Mouse (Mus musculus) stomach, postnatal 0 days (tissue): Measurements from ENCODE around the gene Ube2h. TPM values are rescaled to one million over a fixed set of nuclear protein-coding genes. Genes with fewer than 3 reads are reported as not detected.

Experiments
- ATAC-seq: fragments of 200-750 bp; cut with Nextera tagmentation; 2 replicates; pipeline ENCODE4 v1.8.0; 2017; ENCODE audit not compliant: low FRiP score, low TSS enrichment
- DNase-seq: peaks from one replicate; pipeline ENCODE4 v3.0.0-alpha.2; 2016; ENCODE audit warnings: low spot score
- H3K27ac ChIP-seq: fragments of 300-500 bp; sonication (generic); replicated peaks from 2 replicates; pipeline ENCODE4 v1.5.1; 2014; ENCODE audit warnings: mild to moderate bottlenecking, control low read depth
- H3K27me3 ChIP-seq: fragments of 300-500 bp; sonication (generic); 2 replicates; pipeline ENCODE4 v1.6.1; 2014; ENCODE audit warnings: low read length; ENCODE audit not compliant: control insufficient read depth, insufficient read depth
- H3K36me3 ChIP-seq: fragments of 300-500 bp; sonication (generic); 2 replicates; pipeline ENCODE4 v1.6.1; 2014; ENCODE audit warnings: low read length, mixed read lengths; ENCODE audit not compliant: control insufficient read depth, insufficient read depth
- H3K4me1 ChIP-seq: fragments of 300-500 bp; sonication (generic); replicated peaks from 2 replicates; pipeline ENCODE4 v1.6.1; 2014; ENCODE audit warnings: antibody characterized with exemption; ENCODE audit not compliant: control insufficient read depth, insufficient read depth
- H3K4me2 ChIP-seq: fragments of 300-500 bp; sonication (generic); replicated peaks from 2 replicates; pipeline ENCODE4 v1.6.1; 2014; ENCODE audit warnings: low read depth, mild to moderate bottlenecking, control low read depth, moderate library complexity
- H3K4me3 ChIP-seq: fragments of 300-500 bp; sonication (generic); 2 replicates; pipeline ENCODE4 v1.5.1; 2014; ENCODE audit warnings: low read depth, low read length, control low read depth
- H3K9ac ChIP-seq: fragments of 300-500 bp; sonication (generic); 2 replicates; pipeline ENCODE4 v1.6.1; 2014; ENCODE audit warnings: mild to moderate bottlenecking, low read length, control low read depth, mixed read lengths
- H3K9me3 ChIP-seq: fragments of 300-500 bp; sonication (generic); 2 replicates; pipeline ENCODE4 v1.6.1; 2016; ENCODE audit warnings: low read length; ENCODE audit not compliant: control insufficient read depth
- CTCF ChIP-seq: IDR thresholded peaks from 2 replicates; pipeline ENCODE4 v1.5.1; 2016; ENCODE audit warnings: antibody characterized with exemption, low read depth, mild to moderate bottlenecking, moderate library complexity
- EP300 ChIP-seq: optimal IDR thresholded peaks from 2 replicates; pipeline ENCODE3; 2016; ENCODE audit warnings: antibody characterized with exemption
- WGBS: fragments of 180-500 bp; shearing (Covaris S2); extraction: QIAGEN DNeasy Blood & Tissue Kit; methylation state at CpG from one replicate; pipeline ENCODE4 v1.1.7; 2014; 5-methylcytosine and 5-hydroxymethylcytosine counted together
- polyA plus RNA-seq: library from polyadenylated mRNA; unstranded; fragments of >200 nt; fragmentation: Nextera tagmentation; extraction: Ambion mirVana; gene quantifications from 2 replicates; pipeline ENCODE4 v1.2.1, GENCODE M21; 2015

Gene Ube2h
- polyA plus RNA-seq, 1 experiment from 2014 or later = 25.2 TPM

- H3K4me2 ChIP-seq = no peak overlapping the region
These were observed 133.1 kb downstream of the Ube2h start for GRCm38 (mm10) chr6:30171226-30171625.

DNA sequence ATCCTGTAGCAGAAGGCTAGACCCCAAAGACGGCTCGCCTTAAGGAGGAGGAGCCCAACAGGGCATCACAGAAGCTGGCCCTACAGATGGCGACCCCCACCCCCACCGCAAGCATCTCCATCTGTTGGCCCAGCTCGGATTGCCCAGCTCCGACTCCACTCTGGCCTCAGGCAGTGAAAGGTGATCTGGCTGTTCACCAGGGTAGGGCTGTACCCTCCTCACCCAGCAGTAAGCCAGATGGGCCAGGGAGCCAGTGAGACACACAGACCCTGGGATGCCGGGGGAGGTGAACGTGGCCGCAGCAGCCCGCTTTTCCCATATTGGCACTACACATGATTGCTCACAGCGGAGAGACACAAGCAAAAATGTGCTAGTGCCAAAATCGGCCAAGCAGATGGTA is 135.2 kb downstream of the Ube2h start:
- ATAC-seq = no peak
- TF ChIP-seq CTCF (no peak), EP300 (no peak)
- no peak overlapping the region for H3K4me2 ChIP-seq
- H3K9me3 ChIP-seq = no peaks in the 10 kb centered on the region
- no peaks in the 10 kb centered on the region for H3K36me3 ChIP-seq
- no peak overlapping the region for H3K27ac ChIP-seq
- peaks cover 8% of the 10 kb centered on the region; the same call in 1 of the 2 replicates for H3K27me3 ChIP-seq
- DNase-seq = no peak
- no peaks in the 10 kb centered on the region for H3K4me1 ChIP-seq
- no peak overlapping the region for H3K4me3 ChIP-seq
- WGBS = 83% methylated on average over 12 of the region's 12 CpGs
- H3K9ac ChIP-seq = no peak overlapping the region

More at GRCm38 (mm10) chr6:30171226-30171625, 133.1 kb downstream of the Ube2h start:
- Histone ChIP-seq H3K27ac (no peak overlapping the region), H3K4me3 (no peak overlapping the region), H3K4me1 (0 out of 2 replicates have a peak, but pooled peaks cover 3% of the 10 kb centered on the region), H3K36me3 (no peaks in the 10 kb centered on the region), H3K9ac (no peak overlapping the region), H3K9me3 (no peaks in the 10 kb centered on the region), H3K27me3 (peaks cover 14% of the 10 kb centered on the region; the same call in 1 of the 2 replicates)
- DNase-seq (no peak), ATAC-seq (no peak)
- no peak for TF ChIP-seq CTCF
- no peak for TF ChIP-seq EP300
- WGBS = 36% methylated on average over 8 of the region's 8 CpGs

- Histone ChIP-seq H3K27me3 (peaks cover 6% of the 10 kb centered on the region; the same call in 1 of the 2 replicates), H3K9me3 (no peaks in the 10 kb centered on the region), H3K4me2 (no peak overlapping the region), H3K27ac (no peak overlapping the region), H3K36me3 (no peaks in the 10 kb centered on the region), H3K4me1 (no peaks in the 10 kb centered on the region), H3K9ac (no peak overlapping the region), H3K4me3 (no peak overlapping the region)
- DNase-seq = no peak
- WGBS = 78% methylated on average over 3 of the region's 3 CpGs
- TF ChIP-seq CTCF (no peak), EP300 (no peak)
- no peak for ATAC-seq
These were observed 136.1 kb downstream of the Ube2h start for GRCm38 (mm10) chr6:30168275-30168674.

DNA sequence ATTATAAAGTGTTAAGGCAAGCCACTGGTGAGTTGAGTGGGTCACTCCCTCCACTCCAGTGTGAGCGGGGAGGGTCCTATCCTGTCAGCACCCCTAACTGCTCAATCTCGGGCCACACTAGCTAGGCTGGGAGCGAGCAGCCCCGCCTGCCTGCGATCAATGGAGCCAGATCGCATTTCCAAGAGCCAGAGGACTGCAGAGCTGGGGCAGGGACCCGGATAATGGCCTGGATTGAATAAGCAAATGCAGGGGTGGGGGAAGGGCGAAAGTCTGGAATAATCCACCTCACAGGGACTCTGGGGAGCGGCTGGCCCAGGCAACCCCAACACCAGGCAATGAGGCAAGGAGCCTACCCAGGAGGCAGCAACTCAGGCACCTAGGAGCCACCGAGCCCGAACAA is 137.1 kb downstream of the Ube2h start:
- DNase-seq (no peak), ATAC-seq (no peak)
- peaks cover 3% of the 10 kb centered on the region; the same call in 1 of the 2 replicates for H3K27me3 ChIP-seq
- WGBS = 43% methylated on average over 11 of the region's 11 CpGs
- TF ChIP-seq EP300 = no peak
- no peak for TF ChIP-seq CTCF
- no peaks in the 10 kb centered on the region for H3K36me3 ChIP-seq
- no peak overlapping the region for H3K27ac ChIP-seq
- H3K9ac ChIP-seq = no peak overlapping the region
- H3K4me2 ChIP-seq = 0 out of 2 replicates have a peak overlapping the region, but pooled peaks have one; percentile 14
- H3K9me3 ChIP-seq = no peaks in the 10 kb centered on the region
- no peak overlapping the region for H3K4me3 ChIP-seq
- peaks cover 2% of the 10 kb centered on the region; the same call in 1 of the 2 replicates for H3K4me1 ChIP-seq

DNA sequence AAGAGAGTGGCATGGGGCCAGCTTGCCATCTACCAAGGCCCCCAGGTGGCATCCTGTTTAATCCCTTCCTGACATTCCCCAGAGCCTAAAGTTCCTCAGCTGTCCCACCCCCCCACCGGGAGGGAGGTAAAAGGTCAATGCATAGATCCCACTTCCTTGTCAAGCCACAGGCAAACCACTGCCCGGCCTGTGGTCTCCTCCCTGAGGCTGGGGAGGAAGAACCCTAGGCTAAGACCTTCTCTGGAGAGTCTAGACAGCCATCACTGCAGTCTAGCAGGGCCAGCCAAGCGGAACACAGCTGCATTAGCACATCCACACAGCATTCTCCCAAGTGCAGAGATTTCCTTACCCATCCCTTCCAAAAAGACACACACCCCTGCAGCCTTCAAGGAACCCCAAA is 138.0 kb downstream of the Ube2h start:
- 69% methylated on average over 3 of the region's 3 CpGs for WGBS
- no peak for ATAC-seq
- no peak overlapping the region for H3K4me3 ChIP-seq

GRCm38 (mm10) chr6:30162091-30162490 is 142.2 kb downstream of the Ube2h start:
- no peak for DNase-seq
- WGBS = 36% methylated on average over 7 of the region's 7 CpGs

More for the DNA sequence above, 138.0 kb downstream of the Ube2h start:
- Histone ChIP-seq H3K4me2 (no peak overlapping the region), H3K4me1 (peaks cover 3% of the 10 kb centered on the region; the same call in 1 of the 2 replicates), H3K9me3 (no peaks in the 10 kb centered on the region), H3K9ac (no peak overlapping the region), H3K27ac (no peak overlapping the region), H3K36me3 (no peaks in the 10 kb centered on the region), H3K27me3 (peaks cover 3% of the 10 kb centered on the region; the same call in 1 of the 2 replicates)
- DNase-seq = no peak
- no peak for TF ChIP-seq CTCF
- no peak for TF ChIP-seq EP300

More at GRCm38 (mm10) chr6:30162091-30162490, 142.2 kb downstream of the Ube2h start:
- ATAC-seq = no peak
- Histone ChIP-seq H3K9ac (no peak overlapping the region), H3K4me1 (peaks cover 3% of the 10 kb centered on the region; the same call in 1 of the 2 replicates), H3K27ac (no peak overlapping the region), H3K36me3 (no peaks in the 10 kb centered on the region), H3K27me3 (no peaks in the 10 kb centered on the region), H3K9me3 (no peaks in the 10 kb centered on the region), H3K4me3 (no peak overlapping the region), H3K4me2 (no peak overlapping the region)
- TF ChIP-seq EP300 (no peak), CTCF (no peak)
